Mouse (Mus musculus) limb, embryonic 14.5 days (tissue): ENCODE data around the gene Fam124b. TPM values are rescaled to one million over a fixed set of nuclear protein-coding genes. Genes with fewer than 3 reads are reported as not detected.

Experiments
- ATAC-seq: fragments of 200-750 bp; cut with Nextera tagmentation; 2 replicates; pipeline ENCODE4 v1.8.0; 2017; ENCODE audit warnings: low read depth, moderate number of reproducible peaks, moderate TSS enrichment; ENCODE audit not compliant: low FRiP score
- DNase-seq: peaks from one replicate; pipeline ENCODE4 v3.0.0-alpha.2; 2015; ENCODE audit warnings: low spot score
- H3K27ac ChIP-seq: fragments of 300-500 bp; sonication (generic); replicated peaks from 2 replicates; pipeline ENCODE4 v1.5.1; 2014; ENCODE audit warnings: low read depth, mild to moderate bottlenecking, low read length, moderate library complexity, mixed read lengths
- H3K27me3 ChIP-seq: fragments of 300-500 bp; sonication (generic); 2 replicates; pipeline ENCODE4 v1.6.1; 2014; ENCODE audit warnings: low read length, mixed read lengths; ENCODE audit not compliant: control insufficient read depth, insufficient read depth
- H3K36me3 ChIP-seq: fragments of 300-500 bp; sonication (generic); 2 replicates; pipeline ENCODE4 v1.6.1; 2014; ENCODE audit warnings: mild to moderate bottlenecking, low read length, moderate library complexity, mixed read lengths; ENCODE audit not compliant: control insufficient read depth, insufficient read depth
- H3K4me1 ChIP-seq: fragments of 300-500 bp; sonication (generic); 2 replicates; pipeline ENCODE4 v1.6.1; 2014; ENCODE audit warnings: antibody characterized with exemption, low read length, mixed read lengths; ENCODE audit not compliant: control insufficient read depth, insufficient read depth
- H3K4me2 ChIP-seq: fragments of 300-500 bp; sonication (generic); replicated peaks from 2 replicates; pipeline ENCODE4 v1.6.1; 2014; ENCODE audit warnings: low read depth, mild to moderate bottlenecking, low read length, moderate library complexity; ENCODE audit not compliant: severe bottlenecking
- H3K4me3 ChIP-seq: fragments of 300-500 bp; sonication (generic); replicated peaks from 2 replicates; pipeline ENCODE4 v1.5.1; 2014; ENCODE audit warnings: low read length
- H3K9ac ChIP-seq: fragments of 300-500 bp; sonication (generic); 2 replicates; pipeline ENCODE4 v1.6.1; 2014; ENCODE audit warnings: mild to moderate bottlenecking, low read depth, low read length, moderate library complexity; ENCODE audit not compliant: severe bottlenecking
- H3K9me3 ChIP-seq: fragments of 300-500 bp; sonication (generic); 2 replicates; pipeline ENCODE4 v1.6.1; 2016; ENCODE audit warnings: low read length; ENCODE audit not compliant: control insufficient read depth
- POLR2A ChIP-seq: fragments of 200-500 bp; IDR thresholded peaks from 2 replicates; pipeline ENCODE4 v1.8.0; 2012; ENCODE audit warnings: inconsistent platforms, mild to moderate bottlenecking, moderate library complexity, borderline replicate concordance; ENCODE audit not compliant: insufficient read depth, insufficient read length; ENCODE audit errors: extremely low read depth
- WGBS: fragments of 180-500 bp; shearing (Covaris S2); extraction: QIAGEN DNeasy Blood & Tissue Kit; methylation state at CpG from one replicate; pipeline ENCODE4 v1.1.7; 2014; 5-methylcytosine and 5-hydroxymethylcytosine counted together
- polyA plus RNA-seq, 2 experiments: library from polyadenylated mRNA; depleted of rRNA in 1 of 2; stranded (reverse) in 1 of 2; unstranded in 1 of 2; fragments of >200 nt; fragmentation: Nextera tagmentation in 1 of 2; extraction: Ambion mirVana in 1 of 2; gene quantifications; 2 replicates each; pipeline versions ENCODE4 v1.2.1 to v1.2.3; 2012 to 2014

Gene Fam124b
- polyA plus RNA-seq (2012; rRNA removed) (0.40 and 0.58 TPM in 2 replicates), polyA plus RNA-seq (2014; fragmentation: Nextera tagmentation; extraction: Ambion mirVana) (1.0 and 1.5 TPM in 2 replicates)

- no peak for TF ChIP-seq POLR2A
- ATAC-seq, result peak; percentile 45
- WGBS, result 60% methylated on average over 6 of the region's 6 CpGs
- Histone ChIP-seq H3K4me1 (peaks cover 6% of the 10 kb centered on the region), H3K9ac (no peak within 1 kb of the TSS), H3K36me3 (no peaks in the 10 kb centered on the region), H3K9me3 (no peaks in the 10 kb centered on the region), H3K4me3 (no peak within 1 kb of the TSS), H3K27me3 (no peaks in the 10 kb centered on the region), H3K4me2 (no peak within 1 kb of the TSS), H3K27ac (0 out of 2 replicates have a peak within 1 kb of the TSS, but pooled peaks have one; percentile 13)
- DNase-seq, result peak; percentile 27
Observed at GRCm38 (mm10) chr1:80218268-80218667, at the start of gene Fam124b. Gene Fam124b (minus strand): TSS chr1:80218473.

GRCm38 (mm10) chr1:80260443-80260842 is 42.2 kb upstream of the Fam124b start:
- DNase-seq (no peak), ATAC-seq (no peak)
- Histone ChIP-seq H3K9ac (no peak overlapping the region), H3K4me2 (no peak overlapping the region), H3K9me3 (no peaks in the 10 kb centered on the region), H3K4me3 (no peak overlapping the region), H3K36me3 (peaks cover 12% of the 10 kb centered on the region), H3K27me3 (no peaks in the 10 kb centered on the region), H3K27ac (no peak overlapping the region), H3K4me1 (no peaks in the 10 kb centered on the region)
- WGBS, result 73% methylated on average over 1 of the region's 1 CpGs
- no peak for TF ChIP-seq POLR2A

DNA sequence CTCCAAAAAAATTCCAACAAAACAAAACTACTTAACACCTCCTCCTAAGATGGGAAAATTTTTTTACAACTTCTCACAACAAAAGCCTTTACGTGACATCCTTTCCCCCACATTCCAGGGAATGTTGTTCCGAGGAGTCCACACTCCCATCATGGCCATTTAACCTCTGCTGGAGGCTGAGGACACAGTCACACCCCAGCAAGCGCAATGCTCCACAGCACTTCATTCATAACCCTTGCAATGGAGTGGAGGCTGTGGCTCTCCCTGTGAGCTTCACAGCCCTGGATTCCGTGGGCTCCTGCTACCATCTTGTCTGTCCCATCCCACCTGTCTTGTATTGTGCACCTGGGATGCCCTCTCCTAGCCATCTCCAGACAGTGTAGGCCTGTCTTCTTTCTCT is 40.4 kb upstream of the Fam124b start:
- no peaks in the 10 kb centered on the region for H3K27me3 ChIP-seq
- no peak overlapping the region for H3K4me2 ChIP-seq
- no peaks in the 10 kb centered on the region for H3K4me1 ChIP-seq
- no peak for TF ChIP-seq POLR2A
- no peak overlapping the region for H3K4me3 ChIP-seq
- no peak overlapping the region for H3K27ac ChIP-seq
- ATAC-seq (no peak), DNase-seq (no peak)
- 78% methylated on average over 4 of the region's 4 CpGs for WGBS
- H3K9ac ChIP-seq, result no peak overlapping the region
- H3K9me3 ChIP-seq, result no peaks in the 10 kb centered on the region
- H3K36me3 ChIP-seq, result peaks cover under 1% of the 10 kb centered on the region; the same call in 1 of the 2 replicates

GRCm38 (mm10) chr1:80253309-80253708 is 35.0 kb upstream of the Fam124b start:
- Histone ChIP-seq H3K27ac (no peak overlapping the region), H3K4me3 (no peak overlapping the region), H3K9ac (no peak overlapping the region), H3K4me2 (no peak overlapping the region), H3K4me1 (peaks cover 5% of the 10 kb centered on the region; the same call in 1 of the 2 replicates), H3K27me3 (no peaks in the 10 kb centered on the region), H3K36me3 (no peaks in the 10 kb centered on the region), H3K9me3 (no peaks in the 10 kb centered on the region)
- ATAC-seq (no peak), DNase-seq (no peak)
- TF ChIP-seq POLR2A, result no peak

DNA sequence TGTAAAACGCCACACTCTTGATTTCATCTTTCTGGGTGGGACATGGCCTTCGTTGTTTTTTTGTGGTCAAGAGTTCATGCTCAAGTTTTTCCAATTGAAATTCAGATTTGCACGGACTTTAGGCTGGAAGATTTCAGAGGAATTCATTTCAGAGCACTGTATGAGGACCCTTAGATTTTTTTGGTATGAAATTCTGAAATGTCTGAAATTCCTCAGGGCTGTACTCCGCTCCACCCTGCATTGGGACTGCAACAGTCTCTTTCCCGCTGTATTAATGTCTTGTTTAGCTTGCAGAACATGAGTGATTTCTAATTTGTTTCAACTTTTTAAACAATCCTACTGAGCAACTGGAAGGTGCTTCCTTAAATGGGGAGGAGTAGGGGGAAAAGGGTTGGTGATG is 32.0 kb upstream of the Fam124b start:
- DNase-seq (no peak), ATAC-seq (no peak)
- no peaks in the 10 kb centered on the region for H3K27me3 ChIP-seq
- H3K36me3 ChIP-seq, result no peaks in the 10 kb centered on the region
- no peak overlapping the region for H3K4me2 ChIP-seq
- H3K9ac ChIP-seq, result no peak overlapping the region
- TF ChIP-seq POLR2A, result no peak
- no peaks in the 10 kb centered on the region for H3K9me3 ChIP-seq
- 83% methylated on average over 5 of the region's 5 CpGs for WGBS
- H3K4me1 ChIP-seq, result peaks cover 5% of the 10 kb centered on the region; the same call in 1 of the 2 replicates
- no peak overlapping the region for H3K27ac ChIP-seq
- no peak overlapping the region for H3K4me3 ChIP-seq

- no peak for TF ChIP-seq POLR2A
- Histone ChIP-seq H3K36me3 (no peaks in the 10 kb centered on the region), H3K27ac (no peak overlapping the region), H3K4me2 (no peak overlapping the region), H3K9me3 (no peaks in the 10 kb centered on the region), H3K4me1 (peaks cover 5% of the 10 kb centered on the region; the same call in 1 of the 2 replicates), H3K4me3 (no peak overlapping the region), H3K9ac (no peak overlapping the region), H3K27me3 (no peaks in the 10 kb centered on the region)
- no peak for ATAC-seq
- DNase-seq, result no peak
Observed at GRCm38 (mm10) chr1:80247131-80247530, 28.9 kb upstream of the Fam124b start.
